Mouse (Mus musculus) liver, adult 2 months (tissue): ENCODE data around the gene Kat8.

ENCODE experiments used
- CTCF ChIP-seq: fragments of 200-500 bp; IDR thresholded peaks from 2 replicates; pipeline ENCODE4 v1.5.1; 2011; ENCODE audit warnings: low read depth, low read length, control low read depth
- POLR2A ChIP-seq: fragments of 200-500 bp; IDR thresholded peaks from 2 replicates; pipeline ENCODE4 v1.6.1; 2011; ENCODE audit warnings: low read length, control low read depth; ENCODE audit not compliant: insufficient read depth; ENCODE audit errors: extremely low read depth

DNA sequence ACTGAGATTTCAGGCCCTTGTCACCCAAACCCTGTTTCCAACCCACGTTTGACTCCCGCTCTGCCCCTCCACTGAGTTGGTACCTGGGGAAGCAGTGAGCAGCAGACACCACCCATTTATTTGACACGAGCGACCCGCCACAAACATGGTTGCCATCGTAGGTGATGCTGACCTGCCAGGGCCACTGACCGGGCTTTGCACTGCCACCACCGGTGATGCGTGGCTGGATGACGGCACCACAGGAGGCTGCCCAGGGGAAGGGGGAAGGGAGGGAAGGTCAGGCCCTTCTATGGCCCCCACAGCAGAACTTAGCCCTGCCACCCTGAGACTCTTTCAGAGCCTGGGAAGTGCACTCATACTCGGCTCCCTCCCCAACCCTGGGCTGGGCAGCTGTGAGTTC lies 15.4 kb downstream of the Kat8 start:
- no peak for TF ChIP-seq POLR2A
- no peak for TF ChIP-seq CTCF
